Mouse (Mus musculus) MEL (cell line): ENCODE measurements around the gene Gm20388. TPM values are rescaled to one million over a fixed set of nuclear protein-coding genes. Genes with fewer than 3 reads are reported as not detected.

Source experiments
- DNase-seq: peaks from one replicate; pipeline ENCODE4 v3.0.0; 2011; ENCODE audit warnings: low read depth, low spot score
- H3K27ac ChIP-seq: 2 replicates; pipeline ENCODE4 v1.5.1; 2012; ENCODE audit warnings: low read depth, mild to moderate bottlenecking, control low read depth, low read length, moderate library complexity; ENCODE audit not compliant: control insufficient read depth
- H3K27me3 ChIP-seq, 2 experiments: fragments of 150-350 bp in 1 of 2; sonication (generic) in 1 of 2; 2 replicates each; pipeline ENCODE4 v1.6.1; 2012; ENCODE audit warnings: low read length in 2 of 2, mild to moderate bottlenecking in 2 of 2, improper control_type of control experiment in 1 of 2, moderate library complexity in 1 of 2; ENCODE audit not compliant: insufficient read depth in 2 of 2, control insufficient read depth in 1 of 2
- H3K36me3 ChIP-seq, 2 experiments: 2 replicates each; pipeline ENCODE4 v1.6.1; 2012 to 2014; ENCODE audit warnings: low read length in 2 of 2, improper control_type of control experiment in 1 of 2, inconsistent platforms in 1 of 2, mild to moderate bottlenecking in 1 of 2; ENCODE audit not compliant: insufficient read depth in 2 of 2, control insufficient read depth in 1 of 2
- H3K4me1 ChIP-seq, 2 experiments: fragments of 150-350 bp in 1 of 2; sonication (generic) in 1 of 2; 2 replicates each; pipeline ENCODE4 v1.6.1; 2012; ENCODE audit warnings: low read length in 2 of 2, improper control_type of control experiment in 1 of 2, mild to moderate bottlenecking in 1 of 2; ENCODE audit not compliant: insufficient read depth in 2 of 2, control insufficient read depth in 1 of 2
- H3K4me3 ChIP-seq, 2 experiments: fragments of 150-350 bp in 1 of 2; sonication (generic) in 1 of 2; 2 replicates each; pipeline ENCODE4 v1.5.1; 2012; ENCODE audit warnings: low read depth in 2 of 2, low read length in 2 of 2, mild to moderate bottlenecking in 2 of 2, moderate library complexity in 2 of 2, control low read depth in 1 of 2, improper control_type of control experiment in 1 of 2; ENCODE audit not compliant: control insufficient read depth in 1 of 2, insufficient read depth in 1 of 2
- H3K79me2 ChIP-seq: 2 replicates; pipeline ENCODE4 v1.6.1; 2012; ENCODE audit warnings: mild to moderate bottlenecking, low read length, moderate library complexity; ENCODE audit not compliant: control insufficient read depth, poor library complexity, insufficient read depth
- H3K9ac ChIP-seq: 2 replicates; pipeline ENCODE4 v1.6.1; 2012; ENCODE audit warnings: low read depth, mild to moderate bottlenecking, control low read depth, low read length, moderate library complexity; ENCODE audit not compliant: control insufficient read depth, poor library complexity, severe bottlenecking
- H3K9me3 ChIP-seq: fragments of 150-350 bp; sonication (generic); replicated peaks from 2 replicates; pipeline ENCODE4 v1.6.1; 2012; ENCODE audit warnings: mild to moderate bottlenecking, low read length, improper control_type of control experiment, moderate library complexity; ENCODE audit not compliant: insufficient read depth
- BHLHE40 ChIP-seq: IDR thresholded peaks from 2 replicates; pipeline ENCODE4 v1.6.1; 2012; ENCODE audit warnings: low read depth, mild to moderate bottlenecking, inconsistent platforms, low read length, improper control_type of control experiment, borderline replicate concordance
- CHD2 ChIP-seq: IDR thresholded peaks from 2 replicates; pipeline ENCODE4 v1.6.1; 2011; ENCODE audit warnings: low read length, improper control_type of control experiment
- CTCF ChIP-seq, 3 experiments: IDR thresholded peaks in 2 of 3; conservative IDR thresholded peaks in 1 of 3; 2 replicates each; pipeline ENCODE4 v1.5.1; 2011 to 2012; ENCODE audit warnings: low read length in 3 of 3, low read depth in 2 of 3, mild to moderate bottlenecking in 2 of 3, improper control_type of control experiment in 1 of 3, inconsistent platforms in 1 of 3, mixed read lengths in 1 of 3, moderate library complexity in 1 of 3; ENCODE audit not compliant: control insufficient read depth in 1 of 3, insufficient read depth in 1 of 3, poor library complexity in 1 of 3, severe bottlenecking in 1 of 3
- E2F4 ChIP-seq: IDR thresholded peaks from 2 replicates; pipeline ENCODE4 v1.6.1; 2011; ENCODE audit warnings: low read depth, low read length, improper control_type of control experiment, borderline replicate concordance
- ELF1 ChIP-seq: IDR thresholded peaks from 2 replicates; pipeline ENCODE4 v1.6.1; 2014; ENCODE audit warnings: low read depth, mild to moderate bottlenecking, inconsistent platforms, low read length, improper control_type of control experiment, moderate library complexity
- EP300 ChIP-seq, 2 experiments: IDR thresholded peaks; 2 replicates each; pipeline ENCODE4 v1.6.1; 2011; ENCODE audit warnings: improper control_type of control experiment in 2 of 2, low read length in 2 of 2, low read depth in 1 of 2, mild to moderate bottlenecking in 1 of 2
- ETS1 ChIP-seq: IDR thresholded peaks from 2 replicates; pipeline ENCODE4 v1.6.1; 2012; ENCODE audit warnings: low read depth, mild to moderate bottlenecking, inconsistent platforms, low read length, improper control_type of control experiment, moderate library complexity
- GABPA ChIP-seq: IDR thresholded peaks from 2 replicates; pipeline ENCODE4 v1.6.1; 2012; ENCODE audit warnings: low read depth, mild to moderate bottlenecking, inconsistent platforms, low read length, improper control_type of control experiment, moderate library complexity
- GATA1 ChIP-seq: IDR thresholded peaks from 2 replicates; pipeline ENCODE4 v1.6.1; 2011; ENCODE audit warnings: low read depth, low read length, improper control_type of control experiment
- JUND ChIP-seq: IDR thresholded peaks from 2 replicates; pipeline ENCODE4 v1.6.1; 2011; ENCODE audit warnings: low read depth, mild to moderate bottlenecking, improper control_type of control experiment, low read length
- MAFK ChIP-seq: IDR thresholded peaks from 2 replicates; pipeline ENCODE4 v1.6.1; 2011; ENCODE audit warnings: low read depth, mild to moderate bottlenecking, low read length, improper control_type of control experiment, borderline replicate concordance
- MAX ChIP-seq: IDR thresholded peaks from 2 replicates; pipeline ENCODE4 v1.6.1; 2011; ENCODE audit warnings: low read length, improper control_type of control experiment
- MAZ ChIP-seq: IDR thresholded peaks from 2 replicates; pipeline ENCODE4 v1.6.1; 2012; ENCODE audit warnings: low read depth, mild to moderate bottlenecking, inconsistent platforms, low read length, improper control_type of control experiment
- MEF2A ChIP-seq: IDR thresholded peaks from 2 replicates; pipeline ENCODE4 v1.6.1; 2014; ENCODE audit warnings: low read depth, mild to moderate bottlenecking, inconsistent platforms, low read length, improper control_type of control experiment; ENCODE audit not compliant: poor library complexity, insufficient replicate concordance, severe bottlenecking; ENCODE audit errors: extremely low read depth
- MXI1 ChIP-seq: IDR thresholded peaks from 2 replicates; pipeline ENCODE4 v1.6.1; 2011; ENCODE audit warnings: mild to moderate bottlenecking, low read depth, low read length, improper control_type of control experiment
- MYB ChIP-seq: IDR thresholded peaks from 2 replicates; pipeline ENCODE4 v1.6.1; 2011; ENCODE audit warnings: mild to moderate bottlenecking, low read depth, low read length, improper control_type of control experiment
- MYC ChIP-seq: IDR thresholded peaks from 2 replicates; pipeline ENCODE4 v1.6.1; 2011; ENCODE audit warnings: low read depth, mild to moderate bottlenecking, low read length, improper control_type of control experiment, moderate library complexity
- NRF1 ChIP-seq: IDR thresholded peaks from 2 replicates; pipeline ENCODE4 v1.6.1; 2014; ENCODE audit warnings: low read depth, mild to moderate bottlenecking, inconsistent platforms, low read length, improper control_type of control experiment, moderate library complexity; ENCODE audit not compliant: poor library complexity, insufficient read depth, severe bottlenecking
- POLR2A ChIP-seq, 2 experiments: IDR thresholded peaks; 2 replicates each; pipeline ENCODE4 v1.6.1; 2011 to 2012; ENCODE audit warnings: low read length in 2 of 2, mild to moderate bottlenecking in 2 of 2, control low read depth in 1 of 2, improper control_type of control experiment in 1 of 2, low read depth in 1 of 2, moderate library complexity in 1 of 2; ENCODE audit not compliant: control insufficient read depth in 1 of 2, insufficient read depth in 1 of 2, poor library complexity in 1 of 2
- POLR2AphosphoS5 ChIP-seq: IDR thresholded peaks from 2 replicates; pipeline ENCODE4 v1.6.1; 2012; ENCODE audit warnings: low read depth, borderline replicate concordance, mild to moderate bottlenecking, inconsistent platforms, low read length, moderate library complexity, mixed read lengths
- RAD21 ChIP-seq: IDR thresholded peaks from 2 replicates; pipeline ENCODE4 v1.6.1; 2011; ENCODE audit warnings: mild to moderate bottlenecking, low read depth, low read length, improper control_type of control experiment
- SIN3A ChIP-seq: IDR thresholded peaks from 2 replicates; pipeline ENCODE4 v1.6.1; 2012; ENCODE audit warnings: low read length, improper control_type of control experiment, inconsistent platforms
- TAL1 ChIP-seq: IDR thresholded peaks from 2 replicates; pipeline ENCODE4 v1.6.1; 2012; ENCODE audit warnings: mild to moderate bottlenecking, inconsistent platforms, low read length, moderate library complexity, mixed read lengths
- TCF12 ChIP-seq: IDR thresholded peaks from 2 replicates; pipeline ENCODE4 v1.6.1; 2014; ENCODE audit warnings: low read depth, mild to moderate bottlenecking, inconsistent platforms, low read length, improper control_type of control experiment, moderate library complexity
- USF2 ChIP-seq, 2 experiments: IDR thresholded peaks; 2 replicates each; pipeline ENCODE4 v1.6.1; 2011 to 2012; ENCODE audit warnings: improper control_type of control experiment in 2 of 2, low read length in 2 of 2, borderline replicate concordance in 1 of 2, inconsistent platforms in 1 of 2, low read depth in 1 of 2, mild to moderate bottlenecking in 1 of 2; ENCODE audit not compliant: insufficient read depth in 1 of 2
- ZKSCAN1 ChIP-seq: IDR thresholded peaks from 2 replicates; pipeline ENCODE4 v1.6.1; 2012; ENCODE audit warnings: low read depth, mild to moderate bottlenecking, inconsistent platforms, low read length, improper control_type of control experiment, moderate library complexity
- ZMIZ1 ChIP-seq: IDR thresholded peaks from 2 replicates; pipeline ENCODE4 v1.6.1; 2012; ENCODE audit warnings: low read depth, mild to moderate bottlenecking, inconsistent platforms, low read length, improper control_type of control experiment, moderate library complexity
- ZNF384 ChIP-seq: IDR thresholded peaks from 2 replicates; pipeline ENCODE4 v1.6.1; 2012; ENCODE audit warnings: low read depth, mild to moderate bottlenecking, inconsistent platforms, low read length, improper control_type of control experiment
- polyA plus RNA-seq, 2 experiments: library from polyadenylated mRNA; stranded (reverse) in 1 of 2; unstranded in 1 of 2; fragments of >175 nt in 1 of 2; fragments of >200 nt in 1 of 2; gene quantifications; 2 replicates each; pipeline versions ENCODE4 v1.2.1 to v1.2.4; 2012; ENCODE audit warnings: low replicate concordance in 2 of 2, low read depth in 1 of 2; ENCODE audit not compliant: insufficient read length in 2 of 2, insufficient read depth in 1 of 2, missing spikeins in 1 of 2
- total RNA-seq: library from RNA; depleted of rRNA; stranded (reverse); fragments of 300-350 nt; gene quantifications from 2 replicates; pipeline ENCODE4 v1.2.3, GENCODE M21; 2012

Gene Gm20388
- total and polyA plus RNA-seq, 3 experiments, result 11.1 to 17.8 TPM; not detected in 1

GRCm38 (mm10) chr8:123896366-123896761 is 3985.7 kb downstream of the Gm20388 start:
- Histone ChIP-seq H3K27ac (no peak overlapping the region), H3K36me3 (no peaks in the 10 kb centered on the region; a peak in 2 of 4 replicates), H3K9me3 (no peaks in the 10 kb centered on the region), H3K4me3 (no peak overlapping the region), H3K9ac (no peak overlapping the region), H3K4me1 (no peaks in the 10 kb centered on the region), H3K27me3 (no peaks in the 10 kb centered on the region), H3K79me2 (no peaks in the 10 kb centered on the region)
- TF ChIP-seq RAD21 (no peak), ETS1 (no peak), MAZ (no peak), MXI1 (no peak), ZKSCAN1 (no peak), MAX (no peak), ZNF384 (no peak), POLR2AphosphoS5 (no peak), GABPA (no peak), SIN3A (no peak), TAL1 (no peak), MEF2A (no peak), CHD2 (no peak), NRF1 (no peak), ZMIZ1 (no peak), USF2 (IDR thresholded peaks at IDR 0.05; ENCODE audit: borderline replicate concordance in 1 of 2, insufficient read depth in 1 of 2, low read depth in 1 of 2, low read length in 2 of 2) (no peak), ELF1 (no peak), TCF12 (no peak), E2F4 (no peak), MAFK (no peak)
- no peak for DNase-seq

GRCm38 (mm10) chr8:123896774-123897173 is 3986.1 kb downstream of the Gm20388 start:
- no peak for DNase-seq
- H3K9me3 ChIP-seq, result no peaks in the 10 kb centered on the region
- H3K36me3 ChIP-seq, result no peaks in the 10 kb centered on the region; a peak in 2 of 4 replicates
- no peak overlapping the region for H3K4me3 ChIP-seq
- TF ChIP-seq MEF2A, result no peak
- no peak for TF ChIP-seq EP300 (IDR thresholded peaks at IDR 0.05; ENCODE audit: low read depth in 1 of 2, low read length in 2 of 2)
- no peak for TF ChIP-seq JUND
- TF ChIP-seq MAX, result no peak
- TF ChIP-seq CTCF (IDR thresholded peaks at IDR 0.05 in 2 of 3, conservative IDR thresholded peaks at IDR 0.05 in 1 of 3; ENCODE audit: control insufficient read depth in 1 of 3, insufficient read depth in 1 of 3, low read depth in 2 of 3, low read length in 3 of 3, poor library complexity in 1 of 3, severe bottlenecking in 1 of 3), result no peak
- no peak for TF ChIP-seq BHLHE40
- TF ChIP-seq MYC, result no peak
- no peak for TF ChIP-seq ETS1
- no peak for TF ChIP-seq GATA1
- no peak for TF ChIP-seq MAFK
- no peak for TF ChIP-seq POLR2AphosphoS5
- no peak for TF ChIP-seq ELF1
- no peak for TF ChIP-seq POLR2A (IDR thresholded peaks at IDR 0.05; ENCODE audit: control insufficient read depth in 1 of 2, insufficient read depth in 1 of 2, low read depth in 1 of 2, low read length in 2 of 2, poor library complexity in 1 of 2)
- no peak for TF ChIP-seq MYB
- no peak for TF ChIP-seq TAL1
- TF ChIP-seq ZNF384, result no peak
- no peak for TF ChIP-seq ZMIZ1
- H3K79me2 ChIP-seq, result no peaks in the 10 kb centered on the region
- H3K4me1 ChIP-seq, result no peaks in the 10 kb centered on the region
- H3K27ac ChIP-seq, result no peak overlapping the region
- no peak overlapping the region for H3K9ac ChIP-seq
- H3K27me3 ChIP-seq, result no peaks in the 10 kb centered on the region
